Comparison of ENCODE assay signal across 7 mouse cellular contexts in the genomic region with DNA sequence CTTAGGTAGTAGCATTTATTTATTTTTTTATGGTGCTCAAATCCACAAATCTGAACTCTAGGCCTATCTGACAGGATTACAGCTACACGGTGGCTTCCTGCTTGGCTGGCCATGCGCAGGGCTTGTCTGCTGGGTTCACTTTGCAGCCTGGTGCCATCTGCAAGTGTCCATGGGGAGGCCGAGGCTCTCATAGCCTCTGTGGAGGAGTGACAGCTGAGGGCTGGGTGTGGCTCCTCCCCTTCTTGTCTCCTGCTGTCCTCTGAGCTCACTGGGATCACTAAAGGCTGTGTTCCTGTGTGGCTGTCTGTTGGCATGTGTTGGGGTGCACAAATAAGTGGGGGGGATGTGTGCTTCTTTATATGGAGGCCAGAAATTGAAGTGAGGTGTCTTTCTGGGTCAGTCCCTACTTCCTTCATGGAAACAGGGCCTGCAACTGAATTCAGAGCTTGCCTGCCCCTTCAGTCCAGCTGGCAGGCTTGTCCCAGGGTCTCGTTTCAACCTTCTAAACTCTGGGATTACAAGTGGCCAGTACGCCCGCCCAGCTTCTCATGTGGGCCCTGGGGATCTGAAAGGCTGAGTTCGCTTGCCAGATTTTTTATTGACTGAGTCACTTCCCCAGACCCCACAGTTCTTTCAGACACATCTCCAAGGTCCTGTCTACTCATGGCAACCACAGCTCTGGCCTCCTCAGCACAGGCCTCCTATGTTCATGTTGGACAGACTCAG. TPM values are rescaled to one million over a fixed set of nuclear protein-coding genes. Genes with fewer than 3 reads are reported as not detected.
DNase-seq lines count a peak whose midpoint lies in the region; ATAC-seq and TF ChIP-seq lines count a peak whose summit lies in the region.

No protein-coding gene starts in this region.

- no peak overlapping the region for H3K4me2 ChIP-seq in lung, postnatal 0 days (replicated peaks; ENCODE audit: low read depth, low read length)
- H3K4me2 ChIP-seq in hindbrain, embryonic 14.5 days (replicated peaks), result no peak overlapping the region
- no peak overlapping the region for H3K4me2 ChIP-seq in stomach, embryonic 16.5 days (ENCODE audit: low read depth, low read length)

- no peak for TF ChIP-seq CTCF in lung, postnatal 0 days (IDR thresholded peaks at IDR 0.05)

- WGBS in lung, postnatal 0 days, result 49% methylated on average over 7 of the region's 7 CpGs
- WGBS in hindbrain, embryonic 14.5 days, result 24% methylated on average over 7 of the region's 7 CpGs
- 44% methylated on average over 7 of the region's 7 CpGs for WGBS in stomach, embryonic 16.5 days

- no peak overlapping the region for H3K27ac ChIP-seq in lung, postnatal 0 days (ENCODE audit: low read length)
- H3K27ac ChIP-seq in hindbrain, embryonic 14.5 days, result peak overlapping the region; percentile 43; the same call in 1 of the 2 replicates
- peak overlapping the region; percentile 55 for H3K27ac ChIP-seq in stomach, embryonic 16.5 days (ENCODE audit: low read length)

- H3K9ac ChIP-seq in lung, postnatal 0 days (replicated peaks; ENCODE audit: low read depth), result no peak overlapping the region
- H3K9ac ChIP-seq in hindbrain, embryonic 14.5 days, result no peak overlapping the region
- 0 out of 2 replicates have a peak overlapping the region, but pooled peaks have one; percentile 19 for H3K9ac ChIP-seq in stomach, embryonic 16.5 days (ENCODE audit: low read length)

- H3K36me3 ChIP-seq in lung, postnatal 0 days (ENCODE audit: insufficient read depth, low read length), result no peaks in the 10 kb centered on the region
- no peaks in the 10 kb centered on the region for H3K36me3 ChIP-seq in hindbrain, embryonic 14.5 days (replicated peaks; ENCODE audit: control insufficient read depth, insufficient read depth)
- no peaks in the 10 kb centered on the region for H3K36me3 ChIP-seq in stomach, embryonic 16.5 days (ENCODE audit: control insufficient read depth, insufficient read depth, low read length)

- peak; percentile 45 for DNase-seq in lung, postnatal 0 days (ENCODE audit: low spot score)
- no peak for DNase-seq in lung, adult 18-20 months
- peak; percentile 80 for DNase-seq in fibroblast of lung, adult 2 months (ENCODE audit: low read depth)
- DNase-seq in hindbrain, embryonic 14.5 days (ENCODE audit: low spot score), result no peak
- DNase-seq in layer of hippocampus, postnatal 14 days (ENCODE audit: low spot score in 2 of 2), result no peak

- no peak for TF ChIP-seq EP300 in lung, postnatal 0 days (IDR thresholded peaks at IDR 0.05)

- no peak overlapping the region for H3K4me3 ChIP-seq in lung, postnatal 0 days (ENCODE audit: low read depth, low read length)
- H3K4me3 ChIP-seq in hindbrain, embryonic 14.5 days (replicated peaks; ENCODE audit: low read length), result no peak overlapping the region
- no peak overlapping the region for H3K4me3 ChIP-seq in stomach, embryonic 16.5 days (replicated peaks; ENCODE audit: low read length)

- 0 out of 2 replicates have a peak, but pooled peaks have one; percentile 23 for ATAC-seq in lung, postnatal 0 days
- ATAC-seq in hindbrain, embryonic 14.5 days (ENCODE audit: low FRiP score), result no peak
- ATAC-seq in stomach, embryonic 16.5 days (ENCODE audit: insufficient read depth, low FRiP score), result no peak
- no peak for ATAC-seq in erythroid progenitor cell, adult 5-6 weeks (replicated peaks; ENCODE audit: low FRiP score, poor library complexity, severe bottlenecking)

- no peaks in the 10 kb centered on the region for H3K27me3 ChIP-seq in lung, postnatal 0 days (replicated peaks; ENCODE audit: insufficient read depth, low read length)
- H3K27me3 ChIP-seq in hindbrain, embryonic 14.5 days (ENCODE audit: control insufficient read depth, insufficient read depth, low read length), result no peaks in the 10 kb centered on the region
- H3K27me3 ChIP-seq in stomach, embryonic 16.5 days (ENCODE audit: control insufficient read depth, insufficient read depth, low read length), result no peaks in the 10 kb centered on the region

- H3K4me1 ChIP-seq in lung, postnatal 0 days (ENCODE audit: insufficient read depth, low read depth, low read length), result no peaks in the 10 kb centered on the region
- H3K4me1 ChIP-seq in hindbrain, embryonic 14.5 days (replicated peaks; ENCODE audit: control insufficient read depth, insufficient read depth, low read length), result peaks cover 19% of the 10 kb centered on the region
- H3K4me1 ChIP-seq in stomach, embryonic 16.5 days (ENCODE audit: control insufficient read depth, insufficient read depth, low read length), result peaks cover 33% of the 10 kb centered on the region

- H3K9me3 ChIP-seq in lung, postnatal 0 days (ENCODE audit: low read length), result no peaks in the 10 kb centered on the region
- no peaks in the 10 kb centered on the region for H3K9me3 ChIP-seq in hindbrain, embryonic 14.5 days (ENCODE audit: control insufficient read depth, low read length)
- H3K9me3 ChIP-seq in stomach, embryonic 16.5 days (replicated peaks; ENCODE audit: control insufficient read depth, low read length), result no peaks in the 10 kb centered on the region

RNA-seq across cellular contexts. Expression of a gene that starts 12.7 kb away (rescaled TPM):
- polyA plus RNA-seq in lung, postnatal 0 days (2015; fragmentation: Nextera tagmentation; extraction: Ambion mirVana), result 9.5 and 9.9 TPM in 2 replicates
- 18.8 and 23.9 TPM in 2 replicates for polyA plus RNA-seq in hindbrain, embryonic 14.5 days (2014; fragmentation: Nextera tagmentation; extraction: Ambion mirVana)
- polyA plus RNA-seq in stomach, embryonic 16.5 days (2015; fragmentation: Nextera tagmentation; extraction: Ambion mirVana), result 6.0 and 6.9 TPM in 2 replicates
- 134 and 153 TPM in 2 replicates for total RNA-seq in erythroid progenitor cell, adult 5-6 weeks (2015; ENCODE audit: low replicate concordance)
- 105 and 130 TPM in 2 replicates for total RNA-seq in erythroid progenitor cell, adult 5-6 weeks (2017; ENCODE audit: low replicate concordance)
- 100 to 1,000 TPM in 1 of 2 experiments, 10 to 100 TPM in 1; 94.0 to 107 TPM for total RNA-seq in layer of hippocampus, postnatal 14 days (2021)

RNA-seq across cellular contexts. Expression of a gene that starts 38.3 kb away (rescaled TPM):
- 3.9 and 6.5 TPM in 2 replicates for polyA plus RNA-seq in lung, postnatal 0 days (2015; fragmentation: Nextera tagmentation; extraction: Ambion mirVana)
- polyA plus RNA-seq in hindbrain, embryonic 14.5 days (2014; fragmentation: Nextera tagmentation; extraction: Ambion mirVana), result 1.6 and 3.3 TPM in 2 replicates
- polyA plus RNA-seq in stomach, embryonic 16.5 days (2015; fragmentation: Nextera tagmentation; extraction: Ambion mirVana), result 0.57 and 0.72 TPM in 2 replicates
- not detected in 2 replicates for total RNA-seq in erythroid progenitor cell, adult 5-6 weeks (2015; ENCODE audit: low replicate concordance)
- not detected in 2 replicates for total RNA-seq in erythroid progenitor cell, adult 5-6 weeks (2017; ENCODE audit: low replicate concordance)
- under 1 TPM in 1 of 2 experiments, not detected in 1; 0.33 TPM for total RNA-seq in layer of hippocampus, postnatal 14 days (2021)

Comparison
In these comparisons a context has a peak if more than half of its experiments do, and no peak if none do; other contexts are left out.
1. DNase-seq: peak in lung, postnatal 0 days (single experiment) and fibroblast of lung, adult 2 months (single experiment); none in lung, adult 18-20 months (0 of 2), hindbrain, embryonic 14.5 days (single experiment) and layer of hippocampus, postnatal 14 days (0 of 2).